ENCODE assay signal across 11 mouse cellular contexts in genomic region chr19:56346016-56346415, GRCm38 (mm10). TPM values are rescaled to one million over a fixed set of nuclear protein-coding genes. Genes with fewer than 3 reads are reported as not detected.
DNase-seq lines count a peak whose midpoint lies in the region; ATAC-seq and TF ChIP-seq lines count a peak whose summit lies in the region.
"Had no signal": no experiment of that assay in that cellular context is flagged by ENCODE, and none has a peak within 500 bp of the region (broad histone marks: within the 10 kb centered on the region; RNA-seq: fewer than 3 reads in every experiment).

No protein-coding gene starts in this region.

- no peaks in the 10 kb centered on the region; the same call in 1 of the 2 replicates for H3K4me1 ChIP-seq in heart, postnatal 0 days (ENCODE audit: control insufficient read depth, insufficient read depth)
- peaks cover 5% of the 10 kb centered on the region; the same call in 1 of the 2 replicates for H3K4me1 ChIP-seq in lung, embryonic 14.5 days (ENCODE audit: insufficient read depth)
- H3K4me1 ChIP-seq: megakaryocyte, embryonic 14.5 days had no signal

- H3K36me3 ChIP-seq in heart, postnatal 0 days (replicated peaks; ENCODE audit: control insufficient read depth, insufficient read depth, low read length): peaks cover 73% of the 10 kb centered on the region
- no peaks in the 10 kb centered on the region for H3K36me3 ChIP-seq in lung, embryonic 14.5 days (ENCODE audit: insufficient read depth)

- intact Hi-C loops in heart, postnatal 36 days (cut with DNase I): no loop called here

- H3K27ac ChIP-seq in heart, postnatal 0 days (ENCODE audit: low read depth): no peak overlapping the region
- no peak overlapping the region for H3K27ac ChIP-seq in lung, embryonic 14.5 days (ENCODE audit: low read depth)
- H3K27ac ChIP-seq: heart, embryonic 13.5 days had no signal

- 74% methylated on average over 3 of the region's 3 CpGs for whole genome bisulfite sequencing in heart, postnatal 0 days
- WGBS in lung, embryonic 14.5 days: 67% methylated on average over 3 of the region's 3 CpGs

- no peak overlapping the region for H3K4me3 ChIP-seq in heart, postnatal 0 days (ENCODE audit: low read depth, low read length)
- no peak overlapping the region for H3K4me3 ChIP-seq in lung, embryonic 14.5 days (ENCODE audit: low read depth, low read length)
- H3K4me3 ChIP-seq: heart, embryonic 13.5 days; megakaryocyte, embryonic 14.5 days had no signal

- DNase-seq in heart, postnatal 0 days (ENCODE audit: low spot score): no peak
- no peak for DNase-seq in heart, postnatal 36 days
- peak; percentile 71 for DNase-seq in lung, embryonic 14.5 days
- no peak for DNase-seq in lung, postnatal 14 days
- DNase-seq in NIH3T3 (ENCODE audit: low read depth): peak; percentile 56
- peak; percentile 56 for DNase-seq in mesoderm, embryonic 11.5 days (ENCODE audit: low read depth, low spot score)
- DNase-seq in urinary bladder, adult 18-20 months (ENCODE audit: low spot score in 2 of 2): no peak
- no peak for DNase-seq in gastrocnemius, postnatal 4 days (ENCODE audit: low spot score in 2 of 2)

- H3K27me3 ChIP-seq in heart, postnatal 0 days (ENCODE audit: control insufficient read depth, insufficient read depth, low read length): no peaks in the 10 kb centered on the region
- no peaks in the 10 kb centered on the region for H3K27me3 ChIP-seq in lung, embryonic 14.5 days (ENCODE audit: insufficient read depth, low read length)

- TF ChIP-seq EP300 in heart, postnatal 0 days (IDR thresholded peaks at IDR 0.05; ENCODE audit: low read depth): no peak

- no peak overlapping the region for H3K9ac ChIP-seq in heart, postnatal 0 days (replicated peaks; ENCODE audit: low read depth, low read length)
- H3K9ac ChIP-seq in lung, embryonic 14.5 days: no peak overlapping the region
- H3K9ac ChIP-seq: heart, embryonic 13.5 days had no signal

- TF ChIP-seq CTCF in heart, postnatal 0 days (IDR thresholded peaks at IDR 0.05; ENCODE audit: low read depth): peak; percentile 50
- TF ChIP-seq CTCF in lung, embryonic 14.5 days (IDR thresholded peaks at IDR 0.05; ENCODE audit: low read depth): peak; percentile 68

- no peak overlapping the region for H3K4me2 ChIP-seq in heart, postnatal 0 days (ENCODE audit: low read depth, low read length)
- H3K4me2 ChIP-seq in lung, embryonic 14.5 days: no peak overlapping the region
- H3K4me2 ChIP-seq: heart, embryonic 13.5 days had no signal

- no peaks in the 10 kb centered on the region for H3K9me3 ChIP-seq in heart, postnatal 0 days (replicated peaks; ENCODE audit: control insufficient read depth, low read length)
- no peaks in the 10 kb centered on the region for H3K9me3 ChIP-seq in lung, embryonic 14.5 days (ENCODE audit: low read depth, low read length)
- H3K9me3 ChIP-seq: heart, embryonic 13.5 days; megakaryocyte, embryonic 14.5 days had no signal

- no peak for ATAC-seq in heart, postnatal 0 days (ENCODE audit: insufficient read depth, low read depth)
- ATAC-seq in lung, embryonic 14.5 days (ENCODE audit: insufficient read depth): no peak

RNA-seq across cellular contexts. Expression of gene Nrap, which starts 43.8 kb away (rescaled TPM):
- 163 and 207 TPM in 2 replicates for total RNA-seq in heart, postnatal 0 days (2014; rRNA removed; ENCODE audit: low replicate concordance)
- 52.9 and 60.1 TPM in 2 replicates for polyA plus RNA-seq in heart, postnatal 0 days (2015; fragmentation: Nextera tagmentation; extraction: Ambion mirVana)
- total RNA-seq in heart, postnatal 36 days (2021): 100 to 1,000 TPM; 359 to 393 TPM
- polyA plus RNA-seq in lung, embryonic 14.5 days (2014; fragmentation: Nextera tagmentation; extraction: Ambion mirVana): 0.18 and 0.32 TPM in 2 replicates
- 100 to 1,000 TPM; 293 to 350 TPM for total RNA-seq in gastrocnemius, postnatal 4 days (2021)

RNA-seq across cellular contexts. Expression of gene Casp7, which starts 50.9 kb away (rescaled TPM):
- 33.1 and 33.2 TPM in 2 replicates for total RNA-seq in heart, postnatal 0 days (2014; rRNA removed; ENCODE audit: low replicate concordance)
- 22.5 and 27.0 TPM in 2 replicates for polyA plus RNA-seq in heart, postnatal 0 days (2015; fragmentation: Nextera tagmentation; extraction: Ambion mirVana)
- total RNA-seq in heart, postnatal 36 days (2021): 10 to 100 TPM in 1 of 2 experiments, 1 to 10 TPM in 1; 9.9 to 12.9 TPM
- 30.7 and 32.1 TPM in 2 replicates for polyA plus RNA-seq in lung, embryonic 14.5 days (2014; fragmentation: Nextera tagmentation; extraction: Ambion mirVana)
- 10 to 100 TPM; 18.0 to 18.7 TPM for total RNA-seq in gastrocnemius, postnatal 4 days (2021)

RNA-seq across cellular contexts. Expression of gene Habp2, which starts 59.1 kb away (rescaled TPM):
- total RNA-seq in heart, postnatal 0 days (2014; rRNA removed; ENCODE audit: low replicate concordance): not detected in 2 replicates
- polyA plus RNA-seq in heart, postnatal 0 days (2015; fragmentation: Nextera tagmentation; extraction: Ambion mirVana): 3.9 and 4.1 TPM in 2 replicates
- total RNA-seq in heart, postnatal 36 days (2021): not detected
- 2.8 and 3.1 TPM in 2 replicates for polyA plus RNA-seq in lung, embryonic 14.5 days (2014; fragmentation: Nextera tagmentation; extraction: Ambion mirVana)
- under 1 TPM in 1 of 2 experiments, not detected in 1; 0.26 TPM for total RNA-seq in gastrocnemius, postnatal 4 days (2021)
- total RNA-seq: layer of hippocampus, adult 18-20 months had no signal

Comparison
In these comparisons a context has a peak if more than half of its experiments do, and no peak if none do; other contexts are left out.
1. DNase-seq: peak in lung, embryonic 14.5 days (single experiment), NIH3T3 (single experiment) and mesoderm, embryonic 11.5 days (single experiment); none in heart, postnatal 0 days (single experiment), heart, postnatal 36 days (0 of 2), lung, postnatal 14 days (single experiment), urinary bladder, adult 18-20 months (0 of 2) and gastrocnemius, postnatal 4 days (0 of 2).